Mouse (Mus musculus) lung, postnatal 0 days (tissue): ENCODE measurements around the gene Vmn2r117. TPM values are rescaled to one million over a fixed set of nuclear protein-coding genes. Genes with fewer than 3 reads are reported as not detected.
"Not testable (repeated sequence)": the region's sequence is repeated elsewhere in the genome, so short reads cannot be mapped to it uniquely, and the experiment has no call there.

Experiments
- ATAC-seq: fragments of 200-750 bp; cut with Nextera tagmentation; 2 replicates; pipeline ENCODE4 v1.8.0; 2017; ENCODE audit warnings: moderate library complexity
- DNase-seq: peaks from one replicate; pipeline ENCODE4 v3.0.0-alpha.2; 2016; ENCODE audit warnings: low spot score
- H3K27ac ChIP-seq: fragments of 300-500 bp; sonication (generic); 2 replicates; pipeline ENCODE4 v1.5.1; 2014; ENCODE audit warnings: antibody characterized with exemption, mild to moderate bottlenecking, low read length, mixed read lengths
- H3K27me3 ChIP-seq: fragments of 300-500 bp; sonication (generic); replicated peaks from 2 replicates; pipeline ENCODE4 v1.6.1; 2014; ENCODE audit warnings: low read length, mixed read lengths; ENCODE audit not compliant: insufficient read depth
- H3K36me3 ChIP-seq: fragments of 300-500 bp; sonication (generic); 2 replicates; pipeline ENCODE4 v1.6.1; 2014; ENCODE audit warnings: low read length, mixed read lengths; ENCODE audit not compliant: insufficient read depth
- H3K4me1 ChIP-seq: fragments of 300-500 bp; sonication (generic); 2 replicates; pipeline ENCODE4 v1.6.1; 2014; ENCODE audit warnings: antibody characterized with exemption, low read depth, low read length, mixed read lengths; ENCODE audit not compliant: insufficient read depth
- H3K4me2 ChIP-seq: fragments of 300-500 bp; sonication (generic); replicated peaks from 2 replicates; pipeline ENCODE4 v1.6.1; 2014; ENCODE audit warnings: low read depth, mild to moderate bottlenecking, low read length, moderate library complexity, mixed read lengths
- H3K4me3 ChIP-seq: fragments of 300-500 bp; sonication (generic); 2 replicates; pipeline ENCODE4 v1.5.1; 2014; ENCODE audit warnings: low read depth, low read length
- H3K9ac ChIP-seq: fragments of 300-500 bp; sonication (generic); replicated peaks from 2 replicates; pipeline ENCODE4 v1.6.1; 2014; ENCODE audit warnings: low read depth, mild to moderate bottlenecking
- H3K9me3 ChIP-seq: fragments of 300-500 bp; sonication (generic); 2 replicates; pipeline ENCODE4 v1.6.1; 2016; ENCODE audit warnings: low read length, mixed read lengths
- CTCF ChIP-seq: IDR thresholded peaks from 2 replicates; pipeline ENCODE4 v1.5.1; 2016; ENCODE audit warnings: antibody characterized with exemption, mild to moderate bottlenecking
- EP300 ChIP-seq: IDR thresholded peaks from 2 replicates; pipeline ENCODE4 v1.6.1; 2016; ENCODE audit warnings: antibody characterized with exemption, mild to moderate bottlenecking, control low read depth
- WGBS: fragments of 180-500 bp; shearing (Covaris S2); extraction: QIAGEN DNeasy Blood & Tissue Kit; methylation state at CpG from one replicate; pipeline ENCODE4 v1.1.7; 2014; 5-methylcytosine and 5-hydroxymethylcytosine counted together
- polyA plus RNA-seq: library from polyadenylated mRNA; unstranded; fragments of >200 nt; fragmentation: Nextera tagmentation; extraction: Ambion mirVana; gene quantifications from 2 replicates; pipeline ENCODE4 v1.2.1, GENCODE M21; 2015

Vmn2r117 gene
- not detected in 2 replicates for polyA plus RNA-seq

DNA sequence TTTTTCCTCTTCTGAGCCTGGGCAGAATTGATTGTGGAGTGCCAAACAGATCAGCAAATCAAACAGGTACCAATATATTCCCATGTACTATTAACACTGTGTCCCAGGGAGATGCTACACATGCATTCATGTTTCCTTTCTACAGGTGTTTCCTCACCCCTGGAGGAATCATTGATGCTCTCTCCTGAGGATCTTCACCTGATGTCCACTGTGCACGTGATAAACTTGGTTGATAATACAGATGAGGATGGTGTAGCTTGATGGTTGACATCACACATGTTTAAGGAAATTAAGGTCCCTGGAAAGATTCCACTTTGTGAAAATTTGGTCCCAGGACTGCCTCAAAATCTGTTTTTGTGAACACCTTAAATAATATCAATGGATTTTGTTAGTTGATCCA lies at the start of gene Vmn2r117:
Vmn2r117 (minus strand) TSS at position 101 of the 400 bp plus-strand sequence.
- ATAC-seq = not testable (repeated sequence)
- 43% methylated on average over 1 of the region's 1 CpGs for WGBS

GRCm38 (mm10) chr17:23522941-23523732 lies 43.6 kb upstream of the Vmn2r117 start:
- H3K4me3 ChIP-seq, H3K27me3 ChIP-seq, H3K4me1 ChIP-seq, H3K36me3 ChIP-seq, DNase-seq, H3K27ac ChIP-seq, H3K9me3 ChIP-seq, H3K9ac ChIP-seq, H3K4me2 ChIP-seq, ATAC-seq: not testable (repeated sequence)
- 65% methylated on average over 30 of the region's 30 CpGs for WGBS

More for the DNA sequence above, at the start of gene Vmn2r117:
- not testable (repeated sequence) for H3K4me2 ChIP-seq, H3K9ac ChIP-seq, H3K27ac ChIP-seq, DNase-seq, H3K9me3 ChIP-seq, H3K4me3 ChIP-seq, H3K27me3 ChIP-seq, H3K36me3 ChIP-seq, H3K4me1 ChIP-seq

GRCm38 (mm10) chr17:23518701-23519423 lies 39.4 kb upstream of the Vmn2r117 start:
- Histone ChIP-seq H3K27me3 (no peaks in the 10 kb centered on the region), H3K9ac (no peak overlapping the region), H3K9me3 (no peaks in the 10 kb centered on the region), H3K36me3 (no peaks in the 10 kb centered on the region), H3K4me3 (no peak overlapping the region), H3K4me2 (no peak overlapping the region), H3K27ac (no peak overlapping the region), H3K4me1 (no peaks in the 10 kb centered on the region)
- TF ChIP-seq CTCF (no peak), EP300 (no peak)
- DNase-seq (no peak), ATAC-seq (no peak)
- 68% methylated on average over 2 of the region's 2 CpGs for WGBS

- no peak; the same call in 1 of the 2 replicates for ATAC-seq
- 79% methylated on average over 6 of the region's 6 CpGs for WGBS
- no peaks in the 10 kb centered on the region for H3K36me3 ChIP-seq
- H3K4me3 ChIP-seq = no peak overlapping the region
- H3K27me3 ChIP-seq = no peaks in the 10 kb centered on the region
- H3K9me3 ChIP-seq = peaks cover 6% of the 10 kb centered on the region
- no peak overlapping the region for H3K27ac ChIP-seq
- TF ChIP-seq EP300 = no peak
- no peak for TF ChIP-seq CTCF
- no peak overlapping the region for H3K4me2 ChIP-seq
- DNase-seq = no peak
- no peaks in the 10 kb centered on the region for H3K4me1 ChIP-seq
- no peak overlapping the region for H3K9ac ChIP-seq
Observed at GRCm38 (mm10) chr17:23433150-23433679, 46.3 kb downstream of the Vmn2r117 start.

Other genes starting within 250 kb of the Vmn2r117 start
- gene Vmn2r114, start 167.2 kb downstream of the Vmn2r117 start, polyA plus RNA-seq = not detected in 2 replicates
- not detected in 2 replicates for gene Vmn2r115, start 136.0 kb downstream of the Vmn2r117 start, polyA plus RNA-seq
- not detected in 2 replicates for gene Vmn2r116, start 95.1 kb downstream of the Vmn2r117 start, polyA plus RNA-seq
- 10.5 and 11.5 TPM in 2 replicates for gene Zfp213, start 84.5 kb upstream of the Vmn2r117 start, polyA plus RNA-seq
- gene Zfp13, start 119.8 kb upstream of the Vmn2r117 start, polyA plus RNA-seq = 5.0 and 5.5 TPM in 2 replicates
- gene Zscan10, start 121.2 kb upstream of the Vmn2r117 start, polyA plus RNA-seq = not detected in 2 replicates
- 0.29 and 0.36 TPM in 2 replicates for gene Mmp25, start 165.6 kb upstream of the Vmn2r117 start, polyA plus RNA-seq
- gene Bicdl2, start 180.8 kb upstream of the Vmn2r117 start, polyA plus RNA-seq = 7.1 and 8.7 TPM in 2 replicates
- gene Hcfc1r1, start 193.9 kb upstream of the Vmn2r117 start, polyA plus RNA-seq = 104 and 107 TPM in 2 replicates
- 18.1 and 18.6 TPM in 2 replicates for gene Thoc6, start 194.2 kb upstream of the Vmn2r117 start, polyA plus RNA-seq
- gene Tnfrsf12a, start 197.8 kb upstream of the Vmn2r117 start, polyA plus RNA-seq = 50.4 and 53.8 TPM in 2 replicates
- 5.9 and 6.3 TPM in 2 replicates for gene Cldn6, start 199.6 kb upstream of the Vmn2r117 start, polyA plus RNA-seq
- 0.44 and 0.76 TPM in 2 replicates for gene Cldn9, start 204.3 kb upstream of the Vmn2r117 start, polyA plus RNA-seq
- gene 1520401A03Rik, start 243.1 kb upstream of the Vmn2r117 start, polyA plus RNA-seq = 0.20 TPM in 1 of 2 replicates, not detected in the other
- gene Pkmyt1, start 246.6 kb upstream of the Vmn2r117 start, polyA plus RNA-seq = 10.4 and 11.5 TPM in 2 replicates